Mouse (Mus musculus) B cell, adult 2 months (primary cell): Measurements from ENCODE around the gene Sebox.
"Not testable (repeated sequence)": the region's sequence is repeated elsewhere in the genome, so short reads cannot be mapped to it uniquely, and the experiment has no call there.

Source experiments
- DNase-seq, 2 experiments: peaks; one replicate each; pipeline ENCODE4 v3.0.0; 2022

Sebox gene

GRCm38 (mm10) chr11:78499004-78499403 is 4.2 kb upstream of the Sebox start, which contains the start of gene Vtn:
TSS of gene Vtn (plus strand) at chr11:78499091.
- DNase-seq = no peak

- DNase-seq = no peak
Observed at GRCm38 (mm10) chr11:78499543-78499942, 3.7 kb upstream of the Sebox start.

- no peak for DNase-seq
Observed at GRCm38 (mm10) chr11:78500623-78501202, 2.5 kb upstream of the Sebox start.

- DNase-seq = no peak
Observed at GRCm38 (mm10) chr11:78501529-78501928, 1.7 kb upstream of the Sebox start.

GRCm38 (mm10) chr11:78505430-78505829 is 2.2 kb downstream of the Sebox start:
- no peak for DNase-seq

- DNase-seq = peak; percentile 40 to 52
Observed at GRCm38 (mm10) chr11:78509148-78509547, 5.9 kb downstream of the Sebox start.

GRCm38 (mm10) chr11:78512025-78512957 is 9.0 kb downstream of the Sebox start, which contains the start of the genes Tmem199 and Poldip2:
TSS of gene Tmem199 (minus strand) at chr11:78512172.
TSS of gene Poldip2 (plus strand) at chr11:78512193.
- peak; percentile 93 for DNase-seq

GRCm38 (mm10) chr11:78513106-78513790 is 10.0 kb downstream of the Sebox start:
- DNase-seq = no peak

GRCm38 (mm10) chr11:78515549-78516325 is 12.5 kb downstream of the Sebox start:
- peak; percentile 33 to 53 for DNase-seq

GRCm38 (mm10) chr11:78518931-78519330 is 15.7 kb downstream of the Sebox start:
- DNase-seq = no peak

- no peak for DNase-seq
Observed at GRCm38 (mm10) chr11:78521880-78522279, 18.6 kb downstream of the Sebox start.

GRCm38 (mm10) chr11:78522481-78522997 is 19.3 kb downstream of the Sebox start:
- DNase-seq = peak; percentile 15 to 21

- no peak for DNase-seq
Observed at GRCm38 (mm10) chr11:78523241-78523955, 20.2 kb downstream of the Sebox start.

- no peak for DNase-seq
Observed at GRCm38 (mm10) chr11:78524838-78525237, 21.6 kb downstream of the Sebox start.

GRCm38 (mm10) chr11:78528714-78529113 is 25.5 kb downstream of the Sebox start:
- DNase-seq = no peak

GRCm38 (mm10) chr11:78530001-78530400 is 26.8 kb downstream of the Sebox start:
- no peak for DNase-seq

- DNase-seq = no peak
Observed at GRCm38 (mm10) chr11:78531046-78531445, 27.8 kb downstream of the Sebox start.

GRCm38 (mm10) chr11:78531515-78531914 is 28.3 kb downstream of the Sebox start:
- DNase-seq = not testable (repeated sequence)

GRCm38 (mm10) chr11:78534516-78534915 is 31.3 kb downstream of the Sebox start:
- no peak for DNase-seq

GRCm38 (mm10) chr11:78535376-78536079 is 32.3 kb downstream of the Sebox start:
- peak; percentile 10 to 23 for DNase-seq
